Mouse (Mus musculus) limb, embryonic 12.5 days (tissue): Measurements from ENCODE around the gene Borcs5. TPM values are rescaled to one million over a fixed set of nuclear protein-coding genes. Genes with fewer than 3 reads are reported as not detected.

Experiments
- ATAC-seq: fragments of 200-750 bp; cut with Nextera tagmentation; 2 replicates; pipeline ENCODE4 v1.8.0; 2017; ENCODE audit warnings: low read depth, moderate TSS enrichment; ENCODE audit not compliant: insufficient number of reproducible peaks, insufficient read depth, low FRiP score, low TSS enrichment
- H3K27ac ChIP-seq: fragments of 300-500 bp; sonication (generic); 2 replicates; pipeline ENCODE4 v1.5.1; 2016; ENCODE audit warnings: mild to moderate bottlenecking, moderate library complexity
- H3K27me3 ChIP-seq: fragments of 300-500 bp; sonication (generic); 2 replicates; pipeline ENCODE4 v1.6.1; 2016; ENCODE audit warnings: mild to moderate bottlenecking, moderate library complexity
- H3K36me3 ChIP-seq: fragments of 300-500 bp; sonication (generic); 2 replicates; pipeline ENCODE4 v1.6.1; 2016; ENCODE audit warnings: mild to moderate bottlenecking, moderate library complexity
- H3K4me1 ChIP-seq: fragments of 300-500 bp; sonication (generic); replicated peaks from 2 replicates; pipeline ENCODE4 v1.6.1; 2016
- H3K4me2 ChIP-seq: fragments of 300-500 bp; sonication (generic); 2 replicates; pipeline ENCODE4 v1.6.1; 2016; ENCODE audit warnings: mild to moderate bottlenecking, moderate library complexity
- H3K4me3 ChIP-seq: fragments of 300-500 bp; sonication (generic); replicated peaks from 2 replicates; pipeline ENCODE4 v1.5.1; 2016; ENCODE audit warnings: mild to moderate bottlenecking
- H3K9ac ChIP-seq: fragments of 300-500 bp; sonication (generic); replicated peaks from 2 replicates; pipeline ENCODE4 v1.6.1; 2016; ENCODE audit warnings: mild to moderate bottlenecking, moderate library complexity
- H3K9me3 ChIP-seq: fragments of 300-500 bp; sonication (generic); 2 replicates; pipeline ENCODE4 v1.6.1; 2016; ENCODE audit warnings: mild to moderate bottlenecking, moderate library complexity
- WGBS: fragments of 180-500 bp; shearing (Covaris S2); methylation state at CpG from one replicate; pipeline ENCODE4 v1.1.7; 2016; 5-methylcytosine and 5-hydroxymethylcytosine counted together
- polyA plus RNA-seq: library from polyadenylated mRNA; unstranded; fragments of >200 nt; fragmentation: Nextera tagmentation; extraction: Ambion mirVana; gene quantifications from 2 replicates; pipeline ENCODE4 v1.2.1, GENCODE M21; 2016

The Borcs5 gene
- polyA plus RNA-seq, 1 experiment from 2014 or later = 22.4 TPM

DNA sequence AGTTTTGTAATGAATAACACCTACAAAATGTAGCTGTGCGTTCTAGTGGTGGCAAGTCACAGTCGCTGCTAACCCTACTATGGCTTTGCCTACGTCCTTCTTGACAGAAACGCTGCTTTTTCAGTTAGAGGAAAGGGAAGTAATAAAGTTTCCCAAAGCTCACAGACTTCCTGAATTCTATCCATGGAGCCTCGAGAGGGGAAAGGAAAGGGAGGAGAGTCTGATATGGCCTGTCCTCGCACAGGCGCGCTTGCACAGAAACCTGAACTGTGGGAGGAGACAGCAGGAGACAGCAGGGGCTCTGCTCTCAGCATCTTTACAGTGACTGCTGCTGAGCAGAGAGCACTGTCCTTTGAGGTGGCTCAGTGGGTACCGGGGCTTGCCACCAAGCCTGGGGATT lies 8.9 kb upstream of the Borcs5 start:
- Histone ChIP-seq H3K27me3 (peaks cover 36% of the 10 kb centered on the region), H3K4me2 (no peak overlapping the region), H3K4me3 (no peak overlapping the region), H3K36me3 (no peaks in the 10 kb centered on the region), H3K27ac (0 out of 2 replicates have a peak overlapping the region, but pooled peaks have one; percentile 35), H3K4me1 (peaks cover 14% of the 10 kb centered on the region), H3K9me3 (no peaks in the 10 kb centered on the region), H3K9ac (no peak overlapping the region)
- 59% methylated on average over 9 of the region's 9 CpGs for WGBS
- no peak for ATAC-seq

DNA sequence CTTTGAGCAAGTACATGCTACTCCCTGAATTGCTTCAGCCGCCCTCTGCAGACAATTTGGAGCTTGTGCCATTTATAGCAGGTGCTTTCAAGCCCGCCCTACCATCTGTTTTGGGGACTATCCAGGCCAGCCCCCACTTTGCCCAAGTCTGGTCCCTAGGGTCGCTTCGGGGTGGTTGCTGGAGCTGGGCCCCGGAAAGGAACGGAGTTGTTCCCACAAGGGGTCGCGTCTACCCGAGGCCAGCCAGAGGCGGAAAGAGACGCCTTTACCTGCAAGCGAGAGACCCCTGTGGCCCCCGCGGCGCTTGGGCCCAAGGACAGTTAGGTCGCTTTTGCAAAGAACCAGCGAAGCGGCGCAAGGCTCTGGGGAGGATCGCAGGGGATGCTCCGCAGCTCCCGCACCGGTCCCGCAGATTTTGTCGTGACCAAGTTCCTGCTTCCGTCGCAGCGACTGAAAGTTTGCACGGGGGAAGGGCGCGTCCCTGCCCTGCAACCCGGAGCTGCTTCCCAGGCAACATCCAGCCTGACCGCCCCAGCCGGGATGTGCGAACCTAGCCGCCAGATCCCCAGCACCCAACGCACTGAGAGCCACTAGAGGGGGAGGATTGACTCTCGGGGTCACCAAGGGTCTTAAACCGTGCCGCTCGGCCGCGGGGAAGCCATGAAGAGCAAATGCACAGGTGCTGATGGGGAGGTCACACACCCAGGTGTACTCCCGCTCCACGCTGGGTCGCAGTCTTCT lies 7.2 kb upstream of the Borcs5 start, which contains the start of gene Mansc1:
Gene Mansc1 (minus strand): TSS at position 542 of the 741 bp plus-strand sequence.
- H3K9me3 ChIP-seq = no peaks in the 10 kb centered on the region
- no peak; the same call in 1 of the 2 replicates for ATAC-seq
- WGBS = 1% methylated on average over 46 of the region's 46 CpGs
- no peaks in the 10 kb centered on the region for H3K36me3 ChIP-seq
- H3K4me1 ChIP-seq = peaks cover 14% of the 10 kb centered on the region
- H3K27me3 ChIP-seq = peaks cover 36% of the 10 kb centered on the region
- H3K4me2 ChIP-seq = peak within 1 kb of the TSS; percentile 91
- H3K9ac ChIP-seq = peak within 1 kb of the TSS; percentile 55
- peak within 1 kb of the TSS; percentile 55 for H3K4me3 ChIP-seq
- no peak within 1 kb of the TSS for H3K27ac ChIP-seq

DNA sequence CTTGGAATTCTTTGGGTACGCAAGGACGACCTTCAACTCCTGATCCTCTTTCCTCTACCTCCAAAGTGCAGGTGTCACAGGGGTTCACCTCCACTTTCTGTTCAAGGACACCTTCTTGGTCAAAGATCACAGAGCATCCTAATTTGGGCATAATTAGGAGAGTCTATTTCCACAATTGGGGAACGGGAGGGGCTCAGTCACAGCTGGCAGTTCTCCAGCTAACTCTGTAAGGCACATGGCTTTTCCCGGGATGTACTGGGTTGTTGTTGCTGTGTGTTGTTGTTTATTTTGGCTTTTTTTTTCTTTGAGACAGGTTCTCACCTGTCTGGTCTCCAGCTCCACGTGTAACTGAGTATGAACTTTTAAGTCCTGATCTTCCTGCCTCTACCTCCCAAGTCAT lies 6.6 kb upstream of the Borcs5 start:
- H3K27ac ChIP-seq = no peak overlapping the region
- H3K9ac ChIP-seq = no peak overlapping the region
- H3K4me3 ChIP-seq = peak overlapping the region; percentile 55
- peak overlapping the region; percentile 91 for H3K4me2 ChIP-seq
- no peak for ATAC-seq
- WGBS = 40% methylated on average over 5 of the region's 5 CpGs
- no peaks in the 10 kb centered on the region for H3K9me3 ChIP-seq
- H3K36me3 ChIP-seq = no peaks in the 10 kb centered on the region
- H3K4me1 ChIP-seq = peaks cover 14% of the 10 kb centered on the region
- H3K27me3 ChIP-seq = peaks cover 36% of the 10 kb centered on the region

DNA sequence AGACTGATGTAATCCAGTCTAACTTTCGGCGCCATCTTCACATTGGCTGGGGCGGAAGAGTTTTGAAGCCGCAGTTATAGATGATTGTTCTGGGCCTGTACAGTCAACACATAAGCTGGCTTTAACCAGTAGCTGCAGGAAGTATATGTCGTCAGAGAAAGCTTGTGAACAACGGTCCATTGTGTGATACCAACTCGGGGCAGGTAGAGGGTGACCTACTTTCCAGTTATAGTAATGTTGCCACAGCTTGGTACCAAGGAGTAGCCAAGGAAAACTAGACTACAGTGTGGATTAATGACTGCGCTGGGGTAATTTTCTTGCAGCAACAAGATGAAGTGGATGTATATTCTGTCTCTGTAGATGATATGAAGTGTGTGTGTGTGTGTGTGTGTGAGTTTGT lies 5.8 kb upstream of the Borcs5 start:
- H3K4me1 ChIP-seq = peaks cover 14% of the 10 kb centered on the region
- H3K27me3 ChIP-seq = peaks cover 36% of the 10 kb centered on the region
- H3K4me3 ChIP-seq = no peak overlapping the region
- H3K4me2 ChIP-seq = no peak overlapping the region
- no peak overlapping the region for H3K27ac ChIP-seq
- WGBS = 90% methylated on average over 8 of the region's 8 CpGs
- H3K9ac ChIP-seq = no peak overlapping the region
- ATAC-seq = no peak; the same call in 1 of the 2 replicates
- no peaks in the 10 kb centered on the region for H3K36me3 ChIP-seq
- no peaks in the 10 kb centered on the region for H3K9me3 ChIP-seq

DNA sequence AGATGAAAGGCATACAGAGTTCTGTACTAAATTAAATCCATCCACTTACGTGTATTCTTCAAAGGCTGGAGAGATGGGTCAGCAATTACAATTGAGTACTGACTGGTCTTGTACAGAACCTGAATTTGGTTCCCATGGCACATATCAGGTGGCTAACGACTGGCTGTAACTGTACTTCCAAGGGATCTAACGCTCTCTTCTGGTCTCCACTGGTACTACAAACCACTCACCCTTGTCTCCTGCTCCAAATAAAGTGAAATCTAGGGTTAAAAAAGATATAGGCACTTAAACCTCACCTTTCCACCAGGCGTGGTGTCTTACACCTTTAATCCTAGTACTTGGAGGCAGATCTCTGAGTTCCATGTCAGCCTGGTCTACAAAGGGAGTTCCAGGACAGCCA lies 2.8 kb upstream of the Borcs5 start:
- WGBS = 51% methylated on average over 4 of the region's 4 CpGs
- no peak overlapping the region for H3K4me3 ChIP-seq
- peaks cover 10% of the 10 kb centered on the region for H3K4me1 ChIP-seq
- no peak overlapping the region for H3K27ac ChIP-seq
- H3K4me2 ChIP-seq = no peak overlapping the region
- H3K36me3 ChIP-seq = no peaks in the 10 kb centered on the region
- peaks cover 24% of the 10 kb centered on the region for H3K27me3 ChIP-seq
- H3K9ac ChIP-seq = no peak overlapping the region
- ATAC-seq = no peak
- H3K9me3 ChIP-seq = no peaks in the 10 kb centered on the region

DNA sequence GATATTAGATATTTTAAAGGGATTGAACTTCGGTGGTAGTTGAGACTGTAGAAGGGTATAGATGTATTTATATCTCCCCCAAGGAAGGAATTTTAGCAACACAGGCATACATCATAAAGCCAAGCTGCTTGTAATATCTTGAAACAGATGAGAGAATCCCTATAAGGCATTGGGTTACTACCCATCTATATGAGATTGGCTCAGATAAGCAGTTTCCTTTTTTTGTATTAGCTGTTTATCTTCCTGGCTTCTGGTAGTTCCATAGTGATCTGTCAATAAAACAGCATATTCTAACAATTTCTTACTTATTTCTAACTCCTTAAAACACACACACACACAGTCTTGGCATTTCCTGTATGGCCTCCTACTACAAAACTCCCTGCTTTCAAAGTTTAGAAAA lies 590 bp downstream of the Borcs5 start:
- Histone ChIP-seq H3K4me2 (no peak overlapping the region), H3K27ac (no peak overlapping the region), H3K9ac (no peak overlapping the region), H3K36me3 (no peaks in the 10 kb centered on the region), H3K27me3 (no peaks in the 10 kb centered on the region), H3K4me1 (peaks cover 7% of the 10 kb centered on the region), H3K4me3 (no peak overlapping the region), H3K9me3 (no peaks in the 10 kb centered on the region)
- ATAC-seq = no peak
- WGBS = 95% methylated on average over 1 of the region's 1 CpGs

DNA sequence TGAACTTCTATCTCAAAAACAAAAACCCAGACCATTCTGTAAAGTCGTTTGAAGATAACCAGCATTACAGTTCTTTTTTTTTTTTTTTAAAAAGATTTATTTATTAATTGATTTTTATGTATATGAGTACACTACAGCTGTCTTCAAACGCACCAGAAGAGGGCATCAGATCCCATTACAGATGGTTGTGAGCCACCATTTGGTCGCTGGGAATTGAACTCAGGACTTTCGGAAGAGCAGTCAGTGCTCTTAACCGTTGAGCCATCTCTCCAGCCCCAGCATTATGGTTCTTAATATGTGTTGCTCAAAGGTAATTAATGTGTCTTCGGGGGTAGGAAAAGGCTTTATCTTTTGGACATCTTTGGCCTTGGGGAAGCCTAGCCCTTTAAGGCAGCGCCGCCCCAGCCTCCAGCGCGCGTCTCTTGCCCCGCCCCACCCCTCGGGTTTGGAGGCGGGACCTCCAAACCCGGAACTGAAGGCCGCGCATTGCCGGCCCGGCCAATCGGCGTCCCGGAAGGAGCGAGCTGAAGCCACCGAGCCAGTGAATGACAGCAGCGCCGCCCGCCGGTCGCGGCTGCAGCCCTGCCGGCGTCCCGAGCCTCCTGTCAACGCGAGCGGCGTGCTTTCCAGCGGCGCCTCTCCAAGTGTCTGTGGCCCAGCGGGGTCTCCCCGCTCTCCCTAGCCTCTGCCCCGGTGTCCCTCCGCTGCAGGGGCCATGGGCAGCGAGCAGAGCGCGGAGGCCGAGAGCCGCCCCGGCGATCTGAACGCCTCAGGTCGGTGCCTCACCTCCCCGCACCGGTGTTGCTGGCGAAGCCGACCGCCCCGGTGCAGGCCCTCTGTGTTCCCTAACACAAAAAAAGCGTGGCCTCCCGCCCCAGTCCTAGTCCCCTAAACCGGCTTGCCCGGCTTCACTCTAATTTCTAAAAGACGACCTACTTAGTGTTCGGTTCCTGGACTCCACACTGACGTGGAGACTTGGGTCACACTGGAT lies 1.5 kb downstream of the Borcs5 start:
- no peaks in the 10 kb centered on the region for H3K9me3 ChIP-seq
- H3K4me1 ChIP-seq = peaks cover 7% of the 10 kb centered on the region
- H3K36me3 ChIP-seq = no peaks in the 10 kb centered on the region
- H3K4me3 ChIP-seq = peak overlapping the region; percentile 93
- no peaks in the 10 kb centered on the region for H3K27me3 ChIP-seq
- ATAC-seq = peak; percentile 97
- 2% methylated on average over 65 of the region's 65 CpGs for WGBS
- H3K4me2 ChIP-seq = peak overlapping the region; percentile 77
- H3K27ac ChIP-seq = peak overlapping the region; percentile 53; the same call in 1 of the 2 replicates
- peak overlapping the region; percentile 81 for H3K9ac ChIP-seq

DNA sequence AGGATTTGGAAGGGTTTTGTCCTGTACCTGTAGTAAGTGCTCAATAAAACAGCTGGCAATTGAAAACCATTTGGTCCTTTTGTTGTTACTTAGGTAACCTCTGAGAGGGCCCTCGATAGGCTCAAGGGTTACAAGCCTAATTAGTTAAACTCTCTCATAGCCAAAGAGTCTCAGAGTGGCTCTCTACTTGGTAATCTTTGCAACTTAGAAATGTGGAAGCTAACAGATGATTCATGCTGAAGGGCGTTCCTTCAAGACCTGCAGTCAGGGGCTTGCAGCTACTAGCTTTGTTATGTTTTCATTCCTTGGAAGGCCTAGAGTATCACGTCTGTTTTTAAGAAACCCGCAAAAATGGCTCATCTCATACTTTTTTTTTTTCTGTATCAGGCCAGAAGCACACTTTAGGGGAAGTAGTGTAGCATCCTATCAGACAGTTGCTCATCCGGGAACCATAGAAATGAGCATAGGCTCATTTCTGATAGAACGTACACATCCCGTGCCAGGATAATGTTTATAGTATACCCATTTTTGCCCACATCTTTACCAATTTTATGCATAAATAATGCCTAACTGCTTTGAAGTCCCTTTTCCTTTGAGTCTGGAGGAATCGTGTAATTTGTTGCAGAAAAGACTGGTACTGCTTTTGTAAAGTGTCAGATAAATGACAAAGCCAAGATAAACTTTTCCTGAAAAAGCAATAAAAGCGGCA lies 2.6 kb downstream of the Borcs5 start:
- peak overlapping the region; percentile 93 for H3K4me3 ChIP-seq
- H3K9ac ChIP-seq = peak overlapping the region; percentile 81; the same call in 1 of the 2 replicates

DNA sequence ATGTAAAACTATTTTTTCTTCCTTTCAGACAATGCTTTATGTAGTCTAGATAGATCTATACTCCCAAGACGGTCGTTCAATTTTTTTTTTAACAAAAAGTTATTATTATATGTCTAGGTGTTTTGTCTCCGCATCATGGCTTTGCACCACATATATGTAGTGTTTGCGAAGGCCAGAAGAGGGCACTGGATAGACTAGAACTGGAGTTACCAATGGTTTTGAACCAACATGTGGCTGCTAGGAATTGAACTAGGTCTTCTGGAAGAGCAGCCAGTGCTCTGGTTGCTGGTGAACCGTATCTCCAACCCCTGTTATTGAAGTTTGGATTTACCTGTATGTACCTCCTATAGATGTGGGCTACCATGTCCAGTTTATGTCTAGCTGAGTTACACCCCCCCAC lies 4.0 kb downstream of the Borcs5 start:
- Histone ChIP-seq H3K9ac (no peak overlapping the region), H3K4me2 (no peak overlapping the region), H3K4me3 (no peak overlapping the region), H3K4me1 (peaks cover 13% of the 10 kb centered on the region), H3K27ac (no peak overlapping the region), H3K9me3 (no peaks in the 10 kb centered on the region), H3K27me3 (no peaks in the 10 kb centered on the region), H3K36me3 (0 out of 2 replicates have a peak, but pooled peaks cover 3% of the 10 kb centered on the region)
- 94% methylated on average over 5 of the region's 5 CpGs for WGBS
- no peak for ATAC-seq

More for the DNA sequence above, 2.6 kb downstream of the Borcs5 start:
- Histone ChIP-seq H3K27me3 (no peaks in the 10 kb centered on the region), H3K4me2 (peak overlapping the region; percentile 77), H3K9me3 (no peaks in the 10 kb centered on the region), H3K4me1 (peaks cover 7% of the 10 kb centered on the region), H3K36me3 (0 out of 2 replicates have a peak, but pooled peaks cover 3% of the 10 kb centered on the region), H3K27ac (no peak overlapping the region)
- no peak for ATAC-seq
- 74% methylated on average over 9 of the region's 9 CpGs for WGBS

DNA sequence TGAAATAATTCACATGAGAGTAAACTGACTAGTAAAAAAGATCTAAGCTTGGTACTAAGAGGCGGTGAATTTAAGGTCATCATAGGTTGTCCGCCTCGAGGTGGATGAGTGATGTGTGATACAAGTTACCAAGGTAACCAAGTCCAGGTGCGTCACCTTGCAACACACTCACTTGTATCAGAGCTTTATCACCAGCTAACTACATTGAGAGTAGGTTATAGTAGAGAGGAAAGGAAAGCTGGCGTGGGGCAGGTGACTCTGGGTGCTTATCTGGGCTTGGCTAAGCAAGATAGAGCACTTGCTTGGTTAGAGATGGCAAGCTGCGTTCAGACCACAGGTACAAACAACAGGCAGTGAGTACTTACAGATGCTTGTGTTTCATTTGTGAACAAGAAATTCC lies 7.5 kb downstream of the Borcs5 start:
- H3K4me1 ChIP-seq = peaks cover 9% of the 10 kb centered on the region
- no peak for ATAC-seq
- no peaks in the 10 kb centered on the region for H3K9me3 ChIP-seq
- H3K36me3 ChIP-seq = 0 out of 2 replicates have a peak, but pooled peaks cover 3% of the 10 kb centered on the region
- no peak overlapping the region for H3K27ac ChIP-seq
- no peak overlapping the region for H3K9ac ChIP-seq
- H3K27me3 ChIP-seq = no peaks in the 10 kb centered on the region
- 92% methylated on average over 6 of the region's 6 CpGs for WGBS
- no peak overlapping the region for H3K4me2 ChIP-seq
- no peak overlapping the region for H3K4me3 ChIP-seq
